Mouse (Mus musculus) olfactory bulb, adult 2 months (tissue): ENCODE measurements around the gene Ppp1r14b. TPM values are rescaled to one million over a fixed set of nuclear protein-coding genes. Genes with fewer than 3 reads are reported as not detected.
"Not testable (repeated sequence)": the region's sequence is repeated elsewhere in the genome, so short reads cannot be mapped to it uniquely, and the experiment has no call there.

Experiments
- H3K27ac ChIP-seq: fragments of 200-500 bp; 2 replicates; pipeline ENCODE4 v1.5.1; 2012; ENCODE audit warnings: low read depth, low read length; ENCODE audit not compliant: insufficient read depth
- H3K4me1 ChIP-seq: fragments of 200-500 bp; 2 replicates; pipeline ENCODE4 v1.6.1; 2012; ENCODE audit warnings: low read length; ENCODE audit not compliant: control insufficient read depth, insufficient read depth
- H3K4me3 ChIP-seq: fragments of 200-500 bp; 2 replicates; pipeline ENCODE4 v1.5.1; 2012; ENCODE audit warnings: mild to moderate bottlenecking, low read depth, low read length, moderate library complexity; ENCODE audit not compliant: insufficient read depth
- CTCF ChIP-seq: fragments of 200-500 bp; IDR thresholded peaks from 2 replicates; pipeline ENCODE4 v1.5.1; 2012; ENCODE audit warnings: low read depth, mild to moderate bottlenecking, low read length, moderate library complexity; ENCODE audit not compliant: insufficient read depth
- POLR2A ChIP-seq: fragments of 200-500 bp; IDR thresholded peaks from 2 replicates; pipeline ENCODE4 v1.6.1; 2012; ENCODE audit warnings: mild to moderate bottlenecking, low read depth, low read length, moderate library complexity; ENCODE audit not compliant: insufficient read depth
- WGBS: fragments of 180-500 bp; shearing (Covaris S2); methylation state at CpG from one replicate; pipeline ENCODE4 v1.1.7; 2018; 5-methylcytosine and 5-hydroxymethylcytosine counted together
- polyA plus RNA-seq: library from polyadenylated mRNA; stranded (reverse); fragments of >200 nt; gene quantifications from 2 replicates; pipeline ENCODE4 v1.2.4, GENCODE M21; 2012; ENCODE audit warnings: low replicate concordance; ENCODE audit not compliant: missing spikeins, insufficient read depth, insufficient read length

The Ppp1r14b gene
- polyA plus RNA-seq, 1 experiment, result not detected

DNA sequence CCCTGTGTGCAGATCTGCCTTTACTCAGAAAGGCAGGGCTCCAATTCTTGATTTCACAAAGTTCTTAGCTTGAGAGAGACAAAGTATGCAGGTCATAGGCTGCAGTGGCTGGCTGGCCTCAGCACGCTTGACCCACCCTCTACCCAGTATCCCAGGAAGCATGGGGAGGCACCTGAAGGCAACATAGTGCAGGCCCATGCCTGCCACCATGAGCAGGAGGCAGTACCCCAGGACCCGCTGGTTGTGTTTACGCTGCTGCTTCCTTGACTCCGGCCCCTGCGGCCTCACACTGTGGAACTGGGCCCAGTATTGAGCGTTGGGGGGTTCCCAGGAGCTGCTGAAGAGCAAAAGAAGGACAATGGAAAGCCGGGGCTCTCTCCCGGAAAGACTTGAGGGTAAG lies 14.5 kb downstream of the Ppp1r14b start:
- Histone ChIP-seq H3K27ac (no peak overlapping the region), H3K4me1 (peaks cover 21% of the 10 kb centered on the region), H3K4me3 (no peak overlapping the region)
- WGBS, result 90% methylated on average over 8 of the region's 8 CpGs
- no peak for TF ChIP-seq CTCF
- TF ChIP-seq POLR2A, result no peak

- TF ChIP-seq CTCF (no peak), POLR2A (no peak)
- WGBS, result 89% methylated on average over 6 of the region's 6 CpGs
- no peak overlapping the region for H3K27ac ChIP-seq
- peaks cover 34% of the 10 kb centered on the region for H3K4me1 ChIP-seq
- no peak overlapping the region for H3K4me3 ChIP-seq
These were observed 15.9 kb downstream of the Ppp1r14b start for GRCm38 (mm10) chr19:6990712-6991111.

DNA sequence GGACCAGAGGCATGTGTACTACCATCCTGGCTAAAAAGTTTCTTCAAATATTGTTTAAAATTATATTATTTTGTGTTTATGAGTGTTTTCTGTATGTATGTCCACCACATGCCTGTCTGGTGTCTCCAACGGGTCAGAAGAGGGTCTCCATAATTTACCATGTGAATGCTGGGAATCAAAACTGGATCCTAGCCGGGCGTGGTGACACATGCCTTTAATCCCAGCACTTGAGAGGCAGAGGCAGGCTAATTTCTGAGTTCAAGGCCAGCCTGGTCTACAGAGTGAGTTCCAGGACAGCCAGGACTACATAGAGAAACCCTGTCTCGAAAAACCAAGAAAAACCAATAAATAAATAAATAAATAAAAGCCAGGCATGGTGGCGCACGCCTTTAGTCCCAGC lies 16.4 kb downstream of the Ppp1r14b start:
- H3K27ac ChIP-seq, H3K4me3 ChIP-seq: not testable (repeated sequence)
- H3K4me1 ChIP-seq, result peaks cover 31% of the 10 kb centered on the region
- WGBS, result 93% methylated on average over 6 of the region's 6 CpGs

- Histone ChIP-seq H3K4me3 (peak within 1 kb of the TSS; percentile 66), H3K4me1 (peaks cover 32% of the 10 kb centered on the region), H3K27ac (0 out of 2 replicates have a peak within 1 kb of the TSS, but pooled peaks have one; percentile 2)
- TF ChIP-seq CTCF (0 out of 2 replicates have a peak, but pooled peaks have one; percentile 15), POLR2A (no peak)
- WGBS, result under 1% methylated on average over 37 of the region's 37 CpGs
These were observed 17.5 kb downstream of the Ppp1r14b start, which contains the start of gene Dnajc4 for GRCm38 (mm10) chr19:6992011-6992858. Gene Dnajc4, minus strand, starts transcription at chr19:6992572.

DNA sequence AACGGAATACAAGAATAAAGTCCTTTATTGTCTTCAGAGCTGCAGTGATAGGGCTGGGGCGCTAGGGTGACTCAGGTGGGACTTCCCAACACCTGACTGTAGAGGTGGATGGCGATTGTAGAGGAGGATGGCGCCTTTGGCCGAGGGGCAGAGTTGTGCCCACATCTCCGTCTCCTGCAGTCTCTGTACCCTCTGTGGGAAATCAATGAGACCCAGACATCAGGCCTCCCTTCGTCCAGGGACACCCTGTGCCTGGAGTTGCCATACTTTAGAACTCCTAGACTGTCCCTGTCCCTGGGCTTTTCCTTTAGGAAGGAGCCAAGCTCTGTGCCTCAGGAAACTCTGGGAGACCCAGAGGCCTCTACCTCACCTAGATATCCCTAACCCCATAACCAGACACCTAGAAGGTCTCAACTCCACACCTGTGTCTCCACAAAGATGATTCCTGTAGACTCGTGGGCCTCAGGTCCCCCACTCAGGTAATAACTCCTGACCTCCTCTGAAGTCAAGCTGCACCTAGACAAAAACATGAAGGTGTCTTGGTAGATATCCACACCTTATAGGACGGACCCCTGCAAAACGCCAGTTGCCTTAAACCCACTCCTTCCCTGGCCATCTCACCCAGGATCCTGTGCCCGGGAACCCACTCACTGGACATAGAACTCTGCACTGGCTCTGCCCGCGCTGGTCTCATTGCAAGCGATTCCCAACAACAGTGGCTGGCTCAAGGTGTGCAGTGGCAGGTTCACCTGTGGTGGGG lies 18.4 kb downstream of the Ppp1r14b start:
- WGBS, result 59% methylated on average over 14 of the region's 14 CpGs
- Histone ChIP-seq H3K4me3 (peak overlapping the region; percentile 48), H3K4me1 (peaks cover 36% of the 10 kb centered on the region), H3K27ac (0 out of 2 replicates have a peak overlapping the region, but pooled peaks have one; percentile 2)
- TF ChIP-seq CTCF, result no peak
- TF ChIP-seq POLR2A, result no peak

DNA sequence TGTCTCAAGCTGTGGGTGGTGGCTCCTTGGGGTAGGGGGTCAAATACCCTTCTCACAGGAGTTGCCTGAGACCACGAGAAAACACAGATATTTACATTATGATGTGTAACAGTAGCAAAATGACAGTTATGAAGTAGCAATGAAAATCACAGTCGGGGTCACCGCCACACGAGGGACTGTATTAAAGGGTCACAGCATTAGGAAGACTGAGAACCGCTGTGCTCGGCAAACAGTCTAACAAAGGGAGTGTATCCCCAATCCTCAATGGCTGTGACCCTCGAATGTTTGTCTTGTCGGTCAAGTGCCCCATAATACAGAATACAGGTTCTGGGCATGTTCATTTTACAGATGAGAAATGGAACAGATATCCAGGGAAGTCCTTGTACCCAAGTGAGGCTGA lies 19.2 kb downstream of the Ppp1r14b start:
- TF ChIP-seq CTCF (no peak), POLR2A (no peak)
- Histone ChIP-seq H3K4me1 (peaks cover 38% of the 10 kb centered on the region), H3K27ac (no peak overlapping the region), H3K4me3 (no peak overlapping the region)
- WGBS, result 84% methylated on average over 8 of the region's 8 CpGs

GRCm38 (mm10) chr19:6994489-6994888 lies 19.7 kb downstream of the Ppp1r14b start:
- Histone ChIP-seq H3K4me1 (peaks cover 38% of the 10 kb centered on the region), H3K27ac (no peak overlapping the region), H3K4me3 (no peak overlapping the region)
- 76% methylated on average over 8 of the region's 8 CpGs for WGBS
- TF ChIP-seq CTCF (no peak), POLR2A (no peak)

- Histone ChIP-seq H3K4me1 (peaks cover 38% of the 10 kb centered on the region), H3K4me3 (peak overlapping the region; percentile 67), H3K27ac (no peak overlapping the region)
- WGBS, result 41% methylated on average over 20 of the region's 21 CpGs
- TF ChIP-seq CTCF, result no peak
- no peak for TF ChIP-seq POLR2A
These were observed 20.7 kb downstream of the Ppp1r14b start for GRCm38 (mm10) chr19:6995255-6995991.

- H3K4me3 ChIP-seq, result peak within 1 kb of the TSS; percentile 67
- peak within 1 kb of the TSS; percentile 28; the same call in 1 of the 2 replicates for H3K27ac ChIP-seq
- under 1% methylated on average over 24 of the region's 24 CpGs for WGBS
- peaks cover 38% of the 10 kb centered on the region for H3K4me1 ChIP-seq
- TF ChIP-seq POLR2A (peak; percentile 65), CTCF (no peak)
These were observed 21.2 kb downstream of the Ppp1r14b start, which contains the start of the genes Nudt22 and Trpt1 for GRCm38 (mm10) chr19:6996006-6996405. Gene Nudt22, minus strand, starts transcription at chr19:6996117. Gene Trpt1, plus strand, starts transcription at chr19:6996131.
